Mouse (Mus musculus) central nervous system, embryonic 18 days (tissue): ENCODE results near the gene Gm11444. TPM values are rescaled to one million over a fixed set of nuclear protein-coding genes. Genes with fewer than 3 reads are reported as not detected.

Experiments used
- polyA plus RNA-seq: library from polyadenylated mRNA; depleted of rRNA; stranded (reverse); fragments of >200 nt; gene quantifications from 2 replicates; pipeline ENCODE4 v1.2.3, GENCODE M21; 2012; rRNA removed

Gene Gm11444
- not detected in 2 replicates for polyA plus RNA-seq

GRCm38 (mm10) chr11:85850233-85850632 lies at the start of gene Gm11444:
TSS of gene Gm11444 (minus strand) at chr11:85850333.

GRCm38 (mm10) chr11:85885665-85886428 lies 35.7 kb upstream of the Gm11444 start, which contains the start of gene Tbx4:
TSS of gene Tbx4 (plus strand) at chr11:85886422.

GRCm38 (mm10) chr11:85832231-85832924 lies 17.8 kb downstream of the Gm11444 start, which contains the start of gene Tbx2:
TSS of gene Tbx2 (plus strand) at chr11:85832551.

Other genes with a start within 250 kb of the Gm11444 start
- 3.7 and 4.7 TPM in 2 replicates for gene Tbx2, start 17.8 kb downstream of the Gm11444 start, polyA plus RNA-seq
- gene Tbx4, start 36.1 kb upstream of the Gm11444 start, polyA plus RNA-seq = 0.21 and 0.38 TPM in 2 replicates